Mouse (Mus musculus) cerebellum, adult 2 months (tissue): ENCODE data around the gene Olfr1436. TPM values are rescaled to one million over a fixed set of nuclear protein-coding genes. Genes with fewer than 3 reads are reported as not detected.
"Not testable (repeated sequence)": the region's sequence is repeated elsewhere in the genome, so short reads cannot be mapped to it uniquely, and the experiment has no call there.

Experiments used
- DNase-seq, 2 experiments: peaks; one replicate each; pipeline ENCODE4 v3.0.0; 2021
- H3K27ac ChIP-seq: fragments of 200-500 bp; 2 replicates; pipeline ENCODE4 v1.5.1; 2012; ENCODE audit warnings: low read length, control low read depth, inconsistent platforms; ENCODE audit not compliant: insufficient read depth
- H3K27me3 ChIP-seq: fragments of 200-500 bp; 2 replicates; pipeline ENCODE4 v1.6.1; 2012; ENCODE audit warnings: inconsistent platforms, mild to moderate bottlenecking, low read length, moderate library complexity; ENCODE audit not compliant: control insufficient read depth, insufficient read depth
- H3K4me1 ChIP-seq: fragments of 200-500 bp; 2 replicates; pipeline ENCODE4 v1.6.1; 2011; ENCODE audit warnings: low read length; ENCODE audit not compliant: control insufficient read depth, insufficient read depth
- H3K4me3 ChIP-seq: fragments of 200-500 bp; replicated peaks from 2 replicates; pipeline ENCODE3; 2011; ENCODE audit warnings: mild to moderate bottlenecking, low read depth, low read length, control low read depth; ENCODE audit not compliant: insufficient read depth
- CTCF ChIP-seq: fragments of 200-500 bp; IDR thresholded peaks from 2 replicates; pipeline ENCODE4 v1.5.1; 2011; ENCODE audit warnings: low read depth, mild to moderate bottlenecking, control low read depth, low read length, moderate library complexity, borderline replicate concordance; ENCODE audit not compliant: insufficient read depth
- POLR2A ChIP-seq: fragments of 200-500 bp; IDR thresholded peaks from 2 replicates; pipeline ENCODE4 v1.6.1; 2011; ENCODE audit warnings: low read length, control low read depth, borderline replicate concordance; ENCODE audit not compliant: insufficient read depth
- WGBS: fragments of 180-500 bp; shearing (Covaris S2); methylation state at CpG from one replicate; pipeline ENCODE4 v1.1.7; 2018; 5-methylcytosine and 5-hydroxymethylcytosine counted together
- polyA plus RNA-seq: library from polyadenylated mRNA; depleted of rRNA; stranded (reverse); fragments of >200 nt; gene quantifications from 2 replicates; pipeline ENCODE4 v1.2.3, GENCODE M21; 2012; rRNA removed

Olfr1436 gene
- polyA plus RNA-seq: not detected in 2 replicates

- H3K4me1 ChIP-seq, DNase-seq, H3K27me3 ChIP-seq, H3K4me3 ChIP-seq, H3K27ac ChIP-seq: not testable (repeated sequence)
- WGBS: 74% methylated on average over 1 of the region's 1 CpGs
These were observed at the start of gene Olfr1436 for GRCm38 (mm10) chr19:12299030-12299429. TSS of gene Olfr1436 (minus strand) at chr19:12299130.

DNA sequence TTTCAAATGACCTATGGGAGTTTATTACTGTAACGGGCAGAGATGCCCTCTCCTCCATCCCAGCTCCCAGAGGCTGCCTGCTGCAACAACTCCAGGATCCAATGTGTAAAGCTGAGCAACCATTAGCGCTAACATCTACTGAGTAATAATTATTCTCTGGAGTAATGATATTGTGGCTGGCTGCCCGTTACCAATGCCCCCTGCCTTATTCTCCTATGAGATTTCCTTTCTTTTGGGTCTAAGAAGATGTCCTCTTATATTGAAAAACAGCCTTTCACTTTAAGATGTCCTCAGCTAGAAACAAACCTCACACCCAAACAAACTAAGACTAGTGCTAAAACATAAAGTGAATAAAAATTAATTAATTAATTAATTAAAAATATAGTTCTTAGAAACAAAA, 36.9 kb upstream of the Olfr1436 start, which contains the start of gene Olfr1438-ps1:
Olfr1438-ps1 (minus strand) TSS at position 101 of the 400 bp plus-strand sequence.
- WGBS: 79% methylated on average over 3 of the region's 3 CpGs
- Histone ChIP-seq H3K4me1 (no peaks in the 10 kb centered on the region), H3K27me3 (no peaks in the 10 kb centered on the region), H3K4me3 (no peak within 1 kb of the TSS), H3K27ac (no peak within 1 kb of the TSS)
- DNase-seq: no peak
- no peak for TF ChIP-seq POLR2A

DNA sequence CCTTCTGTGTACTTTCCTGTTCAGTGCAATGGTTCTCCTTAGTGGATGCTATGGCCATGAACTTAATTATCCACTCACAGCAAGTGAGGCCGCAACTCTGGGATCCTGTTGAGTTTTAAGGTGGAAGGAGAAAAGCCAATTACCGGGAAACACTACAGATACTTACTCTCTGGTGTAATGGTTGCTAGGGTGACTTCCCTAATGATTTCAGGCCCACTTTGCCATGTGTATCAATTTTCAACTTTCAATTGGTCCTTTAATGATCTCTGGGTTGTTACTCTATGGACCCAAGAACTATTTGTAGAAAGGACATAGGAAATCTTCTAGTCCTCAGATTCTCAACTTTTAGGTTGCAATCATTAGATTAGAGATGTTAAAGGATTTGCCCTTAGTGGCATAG, 26.1 kb upstream of the Olfr1436 start, which contains the start of gene Olfr1437:
Olfr1437 (minus strand) TSS at position 101 of the 400 bp plus-strand sequence.
- 82% methylated on average over 2 of the region's 2 CpGs for WGBS
- no peak within 1 kb of the TSS for H3K27ac ChIP-seq

DNA sequence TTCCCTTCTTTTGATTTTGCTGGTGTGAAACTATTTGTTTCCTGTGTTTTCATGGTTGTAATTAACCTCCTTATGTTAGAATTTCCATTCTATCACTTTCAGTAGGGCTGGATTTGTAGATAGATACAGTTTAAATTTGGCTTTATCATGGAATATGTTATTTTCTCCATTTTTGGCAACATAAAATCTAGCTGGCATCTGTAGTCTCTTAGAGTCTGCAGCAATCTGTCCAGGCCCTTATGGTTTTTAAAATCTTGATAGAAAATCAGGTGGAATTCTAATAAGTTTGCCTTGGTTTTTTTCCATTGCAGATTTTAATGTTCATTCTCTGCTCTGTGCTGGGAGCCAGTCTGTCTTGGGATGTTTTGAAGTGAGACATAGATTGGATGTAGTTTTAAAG, 6.0 kb downstream of the Olfr1436 start:
- H3K4me3 ChIP-seq: no peak overlapping the region

More for the DNA sequence above, 26.1 kb upstream of the Olfr1436 start, which contains the start of gene Olfr1437:
- H3K4me1 ChIP-seq: no peaks in the 10 kb centered on the region
- no peak within 1 kb of the TSS for H3K4me3 ChIP-seq
- TF ChIP-seq POLR2A (no peak), CTCF (no peak)
- no peak for DNase-seq
- H3K27me3 ChIP-seq: no peaks in the 10 kb centered on the region

DNA sequence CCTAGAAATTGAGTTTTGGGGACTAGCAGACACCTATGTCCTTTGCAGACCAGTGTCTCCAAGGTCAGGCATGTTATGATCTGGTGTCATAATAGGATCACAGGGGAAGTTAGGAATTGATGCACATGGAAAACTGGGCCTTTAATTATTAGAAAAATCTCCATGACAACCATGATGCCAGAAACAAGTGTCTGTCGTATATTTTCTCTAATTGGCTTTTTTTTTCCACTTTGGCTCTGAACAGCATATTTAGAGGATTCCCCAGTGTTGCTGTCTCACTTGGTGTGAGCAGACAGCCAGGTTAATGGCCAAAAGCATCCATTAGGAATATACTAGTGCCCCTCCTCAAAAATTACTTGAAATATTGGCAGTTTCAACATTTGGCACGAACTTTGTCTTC, 19.4 kb downstream of the Olfr1436 start, which contains the start of gene Olfr1434:
Olfr1434 (plus strand) TSS at position 301 of the 400 bp plus-strand sequence.
- 44% methylated on average over 2 of the region's 2 CpGs for WGBS
- no peak within 1 kb of the TSS for H3K27ac ChIP-seq
- no peak for DNase-seq
- H3K4me3 ChIP-seq: no peak within 1 kb of the TSS
- TF ChIP-seq POLR2A (no peak), CTCF (no peak)
- H3K27me3 ChIP-seq: no peaks in the 10 kb centered on the region
- H3K4me1 ChIP-seq: no peaks in the 10 kb centered on the region

More for the DNA sequence above, 6.0 kb downstream of the Olfr1436 start:
- H3K4me1 ChIP-seq: no peaks in the 10 kb centered on the region
- H3K27me3 ChIP-seq: no peaks in the 10 kb centered on the region
- no peak for TF ChIP-seq CTCF
- TF ChIP-seq POLR2A: no peak
- H3K27ac ChIP-seq: no peak overlapping the region
- no peak for DNase-seq

DNA sequence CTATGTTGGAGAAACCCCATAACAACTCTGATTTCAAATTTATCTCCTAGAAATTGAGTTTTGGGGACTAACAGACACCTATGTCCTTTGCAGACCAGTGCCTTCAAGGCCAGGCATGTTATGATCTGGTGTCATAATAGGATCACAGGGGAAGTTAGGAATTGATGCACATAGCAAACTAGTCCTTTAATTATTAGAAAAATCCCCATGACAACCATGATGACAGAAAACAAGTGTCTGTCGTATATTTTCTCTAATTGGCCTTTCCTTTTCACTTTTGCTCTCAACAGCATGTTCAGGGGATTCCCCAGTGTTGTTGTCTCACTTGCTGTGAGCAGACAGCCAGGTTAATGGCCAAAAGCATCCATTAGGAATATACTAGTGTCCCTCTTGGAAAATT, 38.2 kb downstream of the Olfr1436 start, which contains the start of gene Olfr235:
Olfr235 (plus strand) TSS at position 301 of the 400 bp plus-strand sequence.
- Histone ChIP-seq H3K27ac (no peak within 1 kb of the TSS), H3K27me3 (no peaks in the 10 kb centered on the region), H3K4me3 (no peak within 1 kb of the TSS), H3K4me1 (no peaks in the 10 kb centered on the region)
- no peak for DNase-seq
- WGBS: 52% methylated on average over 1 of the region's 1 CpGs
- TF ChIP-seq CTCF (no peak), POLR2A (no peak)

Other genes starting within 250 kb of the Olfr1436 start
- not detected in 2 replicates for gene Olfr1424, start 236.4 kb downstream of the Olfr1436 start, polyA plus RNA-seq
- gene Olfr1425, start 221.4 kb downstream of the Olfr1436 start, polyA plus RNA-seq: not detected in 2 replicates
- not detected in 2 replicates for gene Olfr1426, start 207.1 kb downstream of the Olfr1436 start, polyA plus RNA-seq
- gene Olfr1427, start 195.8 kb downstream of the Olfr1436 start, polyA plus RNA-seq: not detected in 2 replicates
- not detected in 2 replicates for gene Olfr1428, start 183.2 kb downstream of the Olfr1436 start, polyA plus RNA-seq
- not detected in 2 replicates for gene Olfr76, start 175.9 kb downstream of the Olfr1436 start, polyA plus RNA-seq
- gene Olfr1555-ps1, start 129.0 kb downstream of the Olfr1436 start, polyA plus RNA-seq: not detected in 2 replicates
- gene Olfr1431, start 98.5 kb downstream of the Olfr1436 start, polyA plus RNA-seq: not detected in 2 replicates
- not detected in 2 replicates for gene Olfr1432, start 66.5 kb downstream of the Olfr1436 start, polyA plus RNA-seq
- not detected in 2 replicates for gene Olfr262, start 57.5 kb downstream of the Olfr1436 start, polyA plus RNA-seq
- gene Olfr235, start 38.1 kb downstream of the Olfr1436 start, polyA plus RNA-seq: 0.07 TPM in 1 of 2 replicates, not detected in the other
- gene Olfr1434, start 19.3 kb downstream of the Olfr1436 start, polyA plus RNA-seq: not detected in 2 replicates
- not detected in 2 replicates for gene Olfr1437, start 26.0 kb upstream of the Olfr1436 start, polyA plus RNA-seq
- not detected in 2 replicates for gene Olfr1438-ps1, start 36.8 kb upstream of the Olfr1436 start, polyA plus RNA-seq
- not detected in 2 replicates for gene Olfr1440, start 88.1 kb upstream of the Olfr1436 start, polyA plus RNA-seq
- gene Olfr1441, start 118.3 kb upstream of the Olfr1436 start, polyA plus RNA-seq: not detected in 2 replicates
- gene Pfpl, start 128.8 kb upstream of the Olfr1436 start, polyA plus RNA-seq: not detected in 2 replicates
- gene Mpeg1, start 161.6 kb upstream of the Olfr1436 start, polyA plus RNA-seq: 3.3 and 3.6 TPM in 2 replicates
- 11.4 and 11.5 TPM in 2 replicates for gene Dtx4, start 202.3 kb upstream of the Olfr1436 start, polyA plus RNA-seq
- gene Fam111a, start 246.6 kb upstream of the Olfr1436 start, polyA plus RNA-seq: 0.46 and 0.65 TPM in 2 replicates